Mouse (Mus musculus) heart, postnatal 10 days (tissue): ENCODE results near the gene Degs2. TPM values are rescaled to one million over a fixed set of nuclear protein-coding genes. Genes with fewer than 3 reads are reported as not detected.

Experiments
- DNase-seq, 2 experiments: peaks; one replicate each; pipeline ENCODE4 v3.0.0; 2021
- intact Hi-C: fragments of 180-260 bp; cut with DNase I; formaldehyde crosslinking; loops from one replicate; pipeline ENCODE4 v1.15.1; 2025
- total RNA-seq, 2 experiments: library from RNA; stranded (reverse); gene quantifications; 2 replicates each; pipeline ENCODE4 v1.2.3; 2021

Gene Degs2
- total RNA-seq, 2 experiments from 2014 or later = 0.26 to 0.32 TPM

- DNase-seq = no peak
- intact Hi-C loops = no loop called here
Observed at GRCm38 (mm10) chr12:108701221-108701620, 894 bp downstream of the Degs2 start.

GRCm38 (mm10) chr12:108700037-108700436 lies 2.1 kb downstream of the Degs2 start:
- intact Hi-C loops = no loop called here
- DNase-seq = no peak

GRCm38 (mm10) chr12:108699576-108699975 lies 2.5 kb downstream of the Degs2 start:
- DNase-seq = no peak
- intact Hi-C loops = no loop called here

- DNase-seq = peak in 1 of 2 experiments; percentile 30
- intact Hi-C loops = no loop called here
Observed at GRCm38 (mm10) chr12:108698697-108699471, 3.2 kb downstream of the Degs2 start.

- DNase-seq = no peak
- intact Hi-C loops = no loop called here
Observed at GRCm38 (mm10) chr12:108694223-108694622, 7.9 kb downstream of the Degs2 start.

GRCm38 (mm10) chr12:108693592-108693991 lies 8.5 kb downstream of the Degs2 start:
- intact Hi-C loops = no loop called here
- DNase-seq = no peak

DNA sequence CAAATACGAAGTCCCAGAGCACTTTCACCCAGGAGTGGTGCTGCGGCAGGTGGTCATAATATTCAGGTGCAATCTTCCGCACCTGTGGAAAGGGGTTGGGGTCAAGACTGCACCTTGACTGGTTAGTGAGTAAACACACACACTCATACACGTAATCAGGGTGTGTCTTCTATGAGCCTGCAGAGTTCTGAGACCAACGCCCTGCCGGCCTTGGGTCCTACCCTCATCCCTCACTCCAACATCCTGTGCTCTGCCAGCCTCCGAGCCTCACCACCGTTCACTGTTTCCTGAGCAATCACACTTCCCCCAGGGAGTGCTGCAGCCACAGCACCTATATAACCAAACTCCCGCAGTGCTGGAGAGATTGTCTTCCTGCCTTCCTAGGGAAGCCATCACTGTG lies 11.6 kb downstream of the Degs2 start:
- DNase-seq = no peak
- intact Hi-C loops = no loop called here

GRCm38 (mm10) chr12:108689167-108689566 lies 12.9 kb downstream of the Degs2 start:
- DNase-seq = peak; percentile 55 to 67
- intact Hi-C loops = loop anchor here (5.0 kb wide), 1 partner anchor 68 kb away; no protein-coding TSS in a partner anchor

- DNase-seq = no peak
- intact Hi-C loops = loop anchor here (5.0 kb wide), 1 partner anchor 70 kb away; no protein-coding TSS in a partner anchor
Observed at GRCm38 (mm10) chr12:108686926-108687325, 15.2 kb downstream of the Degs2 start.

GRCm38 (mm10) chr12:108686463-108686862 lies 15.7 kb downstream of the Degs2 start:
- DNase-seq = no peak
- intact Hi-C loops = loop anchor here (5.0 kb wide), 1 partner anchor 71 kb away; no protein-coding TSS in a partner anchor

DNA sequence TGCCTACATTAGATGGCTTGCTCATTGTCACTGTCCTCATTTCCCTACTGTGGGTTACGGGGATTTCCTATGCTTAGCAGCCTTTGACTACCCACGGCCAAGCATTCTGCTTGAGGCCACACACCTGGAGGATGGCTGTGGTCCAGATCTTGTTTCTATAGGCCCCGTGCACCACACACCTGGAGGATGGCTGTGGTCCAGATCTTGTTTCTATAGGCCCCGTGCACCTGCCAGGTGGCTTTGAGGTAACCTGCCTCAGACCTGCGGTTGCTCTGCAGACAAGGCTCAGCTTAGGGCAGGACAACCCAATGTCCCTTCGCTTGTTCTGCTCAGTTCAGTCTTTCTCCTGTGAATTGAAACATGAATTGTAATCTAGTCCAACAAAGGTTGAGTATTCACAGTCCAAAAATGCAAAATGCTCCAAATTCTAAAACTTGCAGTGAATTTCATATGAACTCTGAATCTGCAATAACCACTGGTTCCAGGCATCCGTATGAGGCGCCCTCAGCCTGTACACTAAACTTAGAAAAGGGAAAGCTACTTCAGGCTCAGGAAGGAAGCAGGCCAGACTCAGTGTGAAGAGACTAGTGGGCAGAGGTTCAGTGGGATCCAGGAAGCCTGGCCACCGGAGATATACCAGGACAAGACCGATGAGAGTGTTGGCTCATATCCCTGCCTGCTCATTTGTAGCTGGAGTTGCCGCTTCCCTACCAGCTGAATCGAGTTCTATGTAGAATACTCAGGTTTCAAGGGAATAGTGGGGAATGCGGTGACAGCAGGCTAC lies 19.7 kb downstream of the Degs2 start:
- intact Hi-C loops = no loop called here
- DNase-seq = no peak

DNA sequence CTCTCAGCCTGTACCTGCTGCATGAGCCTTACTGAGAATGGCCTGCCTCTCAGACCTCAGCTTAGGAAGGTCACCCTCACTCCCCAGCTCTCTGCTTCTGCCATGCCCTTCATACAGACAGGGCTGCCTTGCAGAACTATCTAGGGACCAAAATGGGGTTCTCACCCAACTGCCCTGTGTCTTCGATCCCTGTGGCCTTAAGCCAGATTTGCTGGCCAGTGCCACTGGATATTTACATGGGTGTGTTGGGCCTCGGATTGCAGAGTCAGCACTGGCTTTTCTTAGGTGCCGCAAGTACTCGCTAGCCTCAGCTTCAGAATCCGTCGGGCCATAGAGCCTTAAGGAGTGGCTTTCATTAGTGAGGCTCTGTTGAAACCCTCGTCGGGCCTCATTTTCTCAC lies 21.3 kb downstream of the Degs2 start:
- DNase-seq = no peak
- intact Hi-C loops = no loop called here

DNA sequence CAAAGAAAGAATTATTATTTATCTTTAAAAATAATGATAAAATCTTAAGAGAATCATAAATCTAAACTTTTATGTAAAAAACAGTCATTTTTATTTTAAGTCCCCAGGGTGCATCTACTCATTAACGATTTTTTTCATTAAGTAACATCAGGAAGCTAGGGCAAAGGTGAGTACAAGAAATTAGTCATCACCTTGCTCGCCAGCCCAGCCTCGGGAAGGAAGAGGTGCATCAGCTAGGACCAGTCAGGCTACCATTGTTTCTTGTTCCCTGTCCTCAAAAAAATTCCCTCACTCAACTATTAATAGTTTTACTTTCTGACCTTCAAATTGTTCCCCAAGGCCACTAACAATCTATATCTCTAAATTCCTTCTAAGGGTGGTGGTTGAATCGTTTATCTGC lies 23.7 kb downstream of the Degs2 start:
- intact Hi-C loops = no loop called here
- no peak for DNase-seq

GRCm38 (mm10) chr12:108677116-108677515 lies 25.0 kb downstream of the Degs2 start:
- intact Hi-C loops = no loop called here
- no peak for DNase-seq

DNA sequence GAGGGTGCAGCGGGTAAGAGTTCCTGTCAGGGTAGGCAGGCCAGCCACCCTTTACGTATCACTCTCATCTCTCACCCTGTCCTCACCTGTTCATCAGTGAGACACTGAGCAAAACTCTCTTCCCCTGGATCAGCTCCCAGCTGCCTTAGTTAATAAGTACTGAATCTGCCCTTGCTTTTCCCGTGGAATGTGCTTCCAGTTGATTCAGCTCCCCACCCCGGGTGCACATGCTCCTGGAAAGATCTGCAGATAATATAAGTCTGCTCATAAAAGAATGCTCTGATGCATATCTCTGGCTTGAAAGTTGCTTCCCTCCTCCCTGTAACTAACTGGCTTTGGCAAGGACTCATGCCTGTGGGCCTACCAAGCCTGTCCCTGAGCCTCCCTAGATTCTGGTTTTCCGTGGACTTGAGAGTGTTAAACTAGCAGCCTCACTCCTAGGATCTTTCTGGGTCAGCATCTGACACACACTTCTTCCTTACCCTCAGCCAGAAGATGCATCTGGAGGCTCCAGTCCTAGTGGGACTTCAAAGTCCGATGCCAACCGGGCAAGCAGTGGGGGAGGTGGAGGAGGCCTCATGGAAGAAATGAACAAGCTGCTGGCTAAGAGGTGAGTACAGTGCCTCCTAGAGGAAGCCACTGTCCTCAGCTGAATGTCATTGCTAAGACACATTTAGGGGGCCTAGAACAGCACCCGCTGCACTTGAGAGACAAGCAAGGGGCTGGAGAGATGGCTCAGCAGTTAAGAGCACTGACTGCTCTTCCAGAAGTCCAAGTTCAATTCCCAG lies 26.3 kb downstream of the Degs2 start:
- DNase-seq = no peak
- intact Hi-C loops = no loop called here

DNA sequence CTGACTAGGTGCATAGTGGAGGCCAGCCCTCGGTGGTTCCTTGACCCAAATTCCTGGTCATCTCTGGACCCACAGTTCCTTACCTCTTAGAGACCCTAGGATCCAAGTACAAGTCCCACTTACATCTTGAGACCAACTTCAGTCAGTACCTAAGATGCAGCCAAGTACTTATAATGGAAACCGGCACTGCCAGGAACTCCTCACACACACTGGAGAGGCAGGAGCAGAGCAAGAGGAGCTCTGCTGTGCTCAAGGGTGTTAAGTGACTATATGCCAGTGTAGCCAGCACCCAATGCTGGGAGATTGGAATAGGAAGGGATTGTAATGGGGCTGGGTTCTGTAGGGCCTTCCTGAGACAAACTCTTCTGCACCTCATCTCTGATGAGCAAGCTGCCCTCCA lies 27.2 kb downstream of the Degs2 start:
- no peak for DNase-seq

GRCm38 (mm10) chr12:108674502-108674901 lies 27.6 kb downstream of the Degs2 start:
- intact Hi-C loops = no loop called here
- peak; percentile 85 to 87 for DNase-seq

More for the DNA sequence above, 27.2 kb downstream of the Degs2 start:
- intact Hi-C loops = no loop called here

GRCm38 (mm10) chr12:108673546-108673945 lies 28.6 kb downstream of the Degs2 start:
- intact Hi-C loops = no loop called here
- no peak for DNase-seq

- intact Hi-C loops = no loop called here
Observed at GRCm38 (mm10) chr12:108672908-108673307, 29.2 kb downstream of the Degs2 start.

DNA sequence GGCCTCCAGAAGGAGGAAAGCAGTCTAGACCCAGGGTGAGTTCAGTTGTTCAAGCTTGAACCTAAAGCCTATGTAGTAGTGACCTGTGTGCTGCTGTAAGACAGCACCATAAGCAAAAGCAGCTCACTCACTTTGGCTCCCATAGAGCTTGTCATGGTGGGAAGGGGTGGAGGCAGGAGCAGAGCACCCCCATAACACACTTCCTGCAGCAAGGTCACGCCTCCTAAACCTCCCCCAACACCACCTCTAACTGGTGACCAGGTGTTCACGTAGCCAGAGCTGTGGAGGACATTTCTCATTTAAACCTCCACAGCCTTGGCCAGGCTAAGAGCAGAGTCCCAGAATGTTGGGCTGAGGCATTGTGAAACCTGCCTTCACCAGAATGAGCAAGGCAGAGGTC lies 30.6 kb downstream of the Degs2 start:
- intact Hi-C loops = no loop called here
- no peak for DNase-seq

More at GRCm38 (mm10) chr12:108672908-108673307, 29.2 kb downstream of the Degs2 start:
- no peak for DNase-seq
